Mouse (Mus musculus): ENCODE data around the gene Col24a1.

DNA sequence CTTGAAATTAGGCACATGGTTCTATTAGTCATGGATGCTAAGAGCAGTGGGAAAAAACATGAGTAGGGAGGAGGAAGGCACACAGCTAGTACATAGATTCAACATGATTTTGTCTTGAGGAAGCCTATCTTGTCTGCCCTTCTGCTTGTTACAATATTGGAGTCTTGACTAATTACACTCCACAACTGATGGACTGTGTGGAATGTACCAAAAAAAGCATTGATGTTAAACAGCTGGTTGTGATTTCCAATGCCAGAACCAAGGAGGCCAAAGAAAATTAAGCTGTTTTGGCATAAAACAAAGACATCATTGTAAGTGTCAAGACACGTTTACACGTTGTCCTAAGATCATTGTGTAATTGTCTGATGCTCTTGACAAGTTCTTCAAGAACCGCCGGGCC, 29.1 kb upstream of the Col24a1 start:
- no peak for TF ChIP-seq CTCF (IDR thresholded peaks at IDR 0.05; ENCODE audit: low read depth, low read length)
- TF ChIP-seq POLR2A (IDR thresholded peaks at IDR 0.05; ENCODE audit: extremely low read depth, insufficient read depth, low read length), result no peak

All from liver, adult 2 months (tissue).